Mouse (Mus musculus) kidney, postnatal 0 days (tissue): ENCODE measurements around the gene Srarp. TPM values are rescaled to one million over a fixed set of nuclear protein-coding genes. Genes with fewer than 3 reads are reported as not detected.

Source experiments
- ATAC-seq: fragments of 200-750 bp; cut with Nextera tagmentation; replicated peaks from 2 replicates; pipeline ENCODE4 v1.8.0; 2017; ENCODE audit warnings: low read depth, moderate number of reproducible peaks, moderate TSS enrichment, moderate library complexity; ENCODE audit not compliant: low FRiP score
- DNase-seq: peaks from one replicate; pipeline ENCODE4 v3.0.0-alpha.2; 2016; ENCODE audit warnings: low spot score
- H3K27ac ChIP-seq: fragments of 300-500 bp; sonication (generic); 2 replicates; pipeline ENCODE4 v1.5.1; 2014; ENCODE audit warnings: mild to moderate bottlenecking
- H3K27me3 ChIP-seq: fragments of 300-500 bp; sonication (generic); 2 replicates; pipeline ENCODE4 v1.6.1; 2014; ENCODE audit warnings: low read length, mixed read lengths; ENCODE audit not compliant: insufficient read depth
- H3K36me3 ChIP-seq: fragments of 300-500 bp; sonication (generic); 2 replicates; pipeline ENCODE4 v1.6.1; 2014; ENCODE audit warnings: low read length, mixed read lengths; ENCODE audit not compliant: insufficient read depth
- H3K4me1 ChIP-seq: fragments of 300-500 bp; sonication (generic); replicated peaks from 2 replicates; pipeline ENCODE4 v1.6.1; 2014; ENCODE audit warnings: antibody characterized with exemption, low read length, mixed read lengths; ENCODE audit not compliant: insufficient read depth
- H3K4me2 ChIP-seq: fragments of 300-500 bp; sonication (generic); 2 replicates; pipeline ENCODE4 v1.6.1; 2014; ENCODE audit warnings: mild to moderate bottlenecking, low read length, moderate library complexity, mixed read lengths
- H3K4me3 ChIP-seq: fragments of 300-500 bp; sonication (generic); replicated peaks from 2 replicates; pipeline ENCODE4 v1.5.1; 2014; ENCODE audit warnings: low read depth, low read length
- H3K9ac ChIP-seq: fragments of 300-500 bp; sonication (generic); 2 replicates; pipeline ENCODE4 v1.6.1; 2014; ENCODE audit warnings: low read depth, low read length
- H3K9me3 ChIP-seq: fragments of 300-500 bp; sonication (generic); replicated peaks from 2 replicates; pipeline ENCODE4 v1.6.1; 2016; ENCODE audit warnings: low read length, inconsistent platforms, mixed read lengths
- CTCF ChIP-seq: IDR thresholded peaks from 2 replicates; pipeline ENCODE4 v1.5.1; 2016; ENCODE audit warnings: antibody characterized with exemption, low read depth, mild to moderate bottlenecking, moderate library complexity
- WGBS: fragments of 180-500 bp; shearing (Covaris S2); extraction: QIAGEN DNeasy Blood & Tissue Kit; methylation state at CpG from one replicate; pipeline ENCODE4 v1.1.7; 2014; 5-methylcytosine and 5-hydroxymethylcytosine counted together
- polyA plus RNA-seq: library from polyadenylated mRNA; unstranded; fragments of >200 nt; fragmentation: Nextera tagmentation; extraction: Ambion mirVana; gene quantifications from 2 replicates; pipeline ENCODE4 v1.2.1, GENCODE M21; 2015

Srarp gene
- polyA plus RNA-seq, 1 experiment from 2014 or later, result 0.47 TPM

DNA sequence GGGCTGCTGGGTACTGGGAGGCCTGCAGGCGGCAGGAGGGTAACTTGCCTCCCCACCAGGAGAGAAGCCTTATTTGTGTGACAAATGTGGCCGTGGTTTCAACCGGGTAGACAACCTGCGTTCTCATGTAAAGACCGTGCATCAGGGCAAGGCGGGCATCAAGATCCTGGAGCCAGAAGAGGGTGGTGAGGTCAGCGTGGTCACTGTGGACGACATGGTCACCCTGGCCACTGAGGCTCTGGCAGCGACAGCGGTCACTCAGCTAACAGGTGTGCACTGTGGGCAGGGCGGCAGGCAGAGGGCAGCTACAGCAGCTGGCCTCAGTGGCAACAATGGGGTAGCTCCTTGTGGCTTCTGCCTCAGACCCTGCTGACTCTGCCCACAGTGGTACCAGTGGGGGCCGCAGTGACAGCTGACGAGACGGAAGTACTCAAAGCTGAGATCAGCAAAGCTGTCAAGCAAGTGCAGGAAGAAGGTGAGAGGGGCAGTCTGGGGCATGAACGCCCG lies 30.4 kb upstream of the Srarp start:
- Histone ChIP-seq H3K4me1 (no peaks in the 10 kb centered on the region), H3K27me3 (no peaks in the 10 kb centered on the region), H3K27ac (no peak overlapping the region), H3K36me3 (peaks cover 73% of the 10 kb centered on the region), H3K9ac (no peak overlapping the region), H3K9me3 (no peaks in the 10 kb centered on the region), H3K4me2 (no peak overlapping the region), H3K4me3 (no peak overlapping the region)
- 88% methylated on average over 16 of the region's 16 CpGs for WGBS
- no peak for TF ChIP-seq CTCF
- DNase-seq, result no peak
- no peak for ATAC-seq

DNA sequence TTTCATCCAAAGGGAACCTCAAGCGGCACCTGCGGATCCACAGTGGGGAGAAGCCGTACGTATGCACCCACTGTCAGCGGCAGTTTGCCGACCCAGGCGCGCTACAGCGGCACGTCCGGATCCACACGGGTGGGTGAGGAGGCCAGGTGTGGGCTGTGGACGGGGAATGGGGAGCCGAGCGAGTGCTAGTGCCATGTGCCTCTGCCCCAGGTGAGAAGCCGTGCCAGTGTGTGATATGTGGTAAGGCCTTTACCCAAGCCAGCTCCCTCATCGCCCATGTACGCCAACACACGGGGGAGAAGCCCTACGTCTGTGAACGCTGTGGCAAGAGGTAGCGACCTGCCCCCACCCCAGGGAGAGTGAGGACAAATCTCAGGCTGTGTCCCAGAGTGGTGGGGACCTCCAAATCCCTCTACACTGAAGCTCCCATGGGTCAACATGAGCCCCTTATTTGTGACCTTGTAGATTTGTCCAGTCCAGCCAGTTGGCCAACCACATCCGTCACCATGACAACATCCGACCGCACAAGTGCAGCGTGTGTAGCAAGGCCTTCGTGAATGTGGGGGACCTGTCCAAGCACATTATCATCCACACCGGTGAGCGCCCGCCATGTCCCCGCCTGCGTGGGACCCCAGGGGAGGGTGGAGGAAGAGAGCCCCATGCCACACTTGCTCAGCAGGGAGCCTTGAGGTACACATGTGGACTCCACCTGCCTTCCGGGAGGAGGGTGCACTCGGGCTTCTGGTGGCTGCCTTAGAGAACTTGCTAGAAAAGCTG lies 29.8 kb upstream of the Srarp start:
- ATAC-seq (no peak), DNase-seq (no peak)
- Histone ChIP-seq H3K4me1 (no peaks in the 10 kb centered on the region), H3K4me3 (no peak overlapping the region), H3K4me2 (no peak overlapping the region), H3K27ac (no peak overlapping the region), H3K36me3 (peaks cover 70% of the 10 kb centered on the region), H3K9me3 (no peaks in the 10 kb centered on the region), H3K27me3 (no peaks in the 10 kb centered on the region), H3K9ac (no peak overlapping the region)
- no peak for TF ChIP-seq CTCF
- WGBS, result 83% methylated on average over 34 of the region's 34 CpGs

DNA sequence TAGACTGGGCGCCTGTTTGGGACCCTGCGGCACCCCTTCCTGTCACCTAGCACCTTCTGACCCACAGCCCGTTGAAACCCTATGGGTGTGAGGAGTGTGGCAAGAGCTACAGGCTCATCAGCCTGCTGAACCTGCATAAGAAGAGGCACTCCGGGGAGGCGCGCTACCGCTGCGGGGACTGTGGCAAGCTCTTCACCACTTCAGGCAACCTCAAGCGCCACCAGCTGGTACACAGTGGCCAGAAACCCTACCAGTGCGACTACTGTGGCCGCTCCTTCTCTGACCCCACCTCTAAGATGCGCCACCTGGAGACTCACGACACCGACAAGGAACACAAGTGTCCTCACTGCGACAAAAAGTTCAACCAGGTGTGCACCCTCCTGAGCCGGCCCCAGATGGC lies 28.8 kb upstream of the Srarp start:
- DNase-seq (no peak), ATAC-seq (no peak)
- Histone ChIP-seq H3K4me1 (no peaks in the 10 kb centered on the region), H3K27me3 (no peaks in the 10 kb centered on the region), H3K36me3 (peaks cover 64% of the 10 kb centered on the region), H3K27ac (no peak overlapping the region), H3K4me3 (no peak overlapping the region), H3K9me3 (no peaks in the 10 kb centered on the region), H3K9ac (no peak overlapping the region), H3K4me2 (no peak overlapping the region)
- TF ChIP-seq CTCF, result no peak
- 82% methylated on average over 16 of the region's 16 CpGs for WGBS

GRCm38 (mm10) chr4:141463472-141463871 lies 27.6 kb upstream of the Srarp start:
- TF ChIP-seq CTCF, result no peak
- H3K27ac ChIP-seq, result no peak overlapping the region
- no peaks in the 10 kb centered on the region for H3K9me3 ChIP-seq
- H3K36me3 ChIP-seq, result peaks cover 52% of the 10 kb centered on the region
- H3K4me1 ChIP-seq, result 0 out of 2 replicates have a peak, but pooled peaks cover 2% of the 10 kb centered on the region
- no peak overlapping the region for H3K4me2 ChIP-seq
- H3K9ac ChIP-seq, result no peak overlapping the region
- WGBS, result 75% methylated on average over 14 of the region's 14 CpGs
- no peak overlapping the region for H3K4me3 ChIP-seq
- no peak for ATAC-seq
- no peak for DNase-seq
- H3K27me3 ChIP-seq, result no peaks in the 10 kb centered on the region

DNA sequence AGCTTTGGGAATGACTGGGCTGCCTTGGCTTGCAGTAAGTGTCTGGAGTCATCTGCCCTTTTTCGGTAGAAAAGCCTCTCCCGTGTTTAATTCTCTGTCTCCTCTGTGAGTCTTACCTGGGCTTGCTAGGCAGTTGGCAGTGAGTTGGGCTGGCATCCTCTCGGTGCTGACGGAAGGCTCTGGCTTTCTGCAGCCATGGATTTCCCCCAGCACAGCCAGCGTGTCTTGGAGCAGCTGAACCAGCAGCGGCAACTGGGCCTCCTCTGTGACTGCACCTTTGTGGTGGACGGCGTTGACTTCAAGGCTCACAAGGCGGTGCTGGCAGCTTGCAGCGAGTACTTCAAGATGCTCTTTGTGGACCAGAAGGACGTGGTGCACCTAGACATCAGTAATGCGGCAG lies 25.7 kb upstream of the Srarp start:
- DNase-seq, result no peak
- Histone ChIP-seq H3K36me3 (peaks cover 39% of the 10 kb centered on the region), H3K4me2 (no peak overlapping the region), H3K4me3 (no peak overlapping the region), H3K4me1 (peaks cover 8% of the 10 kb centered on the region; the same call in 1 of the 2 replicates), H3K9ac (no peak overlapping the region), H3K27me3 (no peaks in the 10 kb centered on the region), H3K27ac (no peak overlapping the region), H3K9me3 (no peaks in the 10 kb centered on the region)
- ATAC-seq, result no peak
- WGBS, result 85% methylated on average over 12 of the region's 12 CpGs
- TF ChIP-seq CTCF, result no peak

GRCm38 (mm10) chr4:141461088-141461487 lies 25.2 kb upstream of the Srarp start:
- Histone ChIP-seq H3K27me3 (no peaks in the 10 kb centered on the region), H3K27ac (no peak overlapping the region; the same call in 1 of the 2 replicates), H3K9me3 (no peaks in the 10 kb centered on the region), H3K36me3 (peaks cover 36% of the 10 kb centered on the region), H3K9ac (no peak overlapping the region), H3K4me1 (peaks cover 8% of the 10 kb centered on the region; the same call in 1 of the 2 replicates), H3K4me2 (no peak overlapping the region), H3K4me3 (no peak overlapping the region)
- DNase-seq (no peak), ATAC-seq (no peak)
- 55% methylated on average over 12 of the region's 12 CpGs for WGBS
- no peak for TF ChIP-seq CTCF
